Mouse (Mus musculus) spleen, postnatal 36 days (tissue): ENCODE measurements around the gene Tgm2.
A peak's percentile ranks its signal among the peaks of the same experiment; 100 is the strongest.

ENCODE experiments used
- DNase-seq, 2 experiments: peaks; one replicate each; pipeline ENCODE4 v3.0.0; 2022; ENCODE audit warnings: low spot score in 2 of 2, mixed read lengths in 1 of 2

Gene Tgm2

DNA sequence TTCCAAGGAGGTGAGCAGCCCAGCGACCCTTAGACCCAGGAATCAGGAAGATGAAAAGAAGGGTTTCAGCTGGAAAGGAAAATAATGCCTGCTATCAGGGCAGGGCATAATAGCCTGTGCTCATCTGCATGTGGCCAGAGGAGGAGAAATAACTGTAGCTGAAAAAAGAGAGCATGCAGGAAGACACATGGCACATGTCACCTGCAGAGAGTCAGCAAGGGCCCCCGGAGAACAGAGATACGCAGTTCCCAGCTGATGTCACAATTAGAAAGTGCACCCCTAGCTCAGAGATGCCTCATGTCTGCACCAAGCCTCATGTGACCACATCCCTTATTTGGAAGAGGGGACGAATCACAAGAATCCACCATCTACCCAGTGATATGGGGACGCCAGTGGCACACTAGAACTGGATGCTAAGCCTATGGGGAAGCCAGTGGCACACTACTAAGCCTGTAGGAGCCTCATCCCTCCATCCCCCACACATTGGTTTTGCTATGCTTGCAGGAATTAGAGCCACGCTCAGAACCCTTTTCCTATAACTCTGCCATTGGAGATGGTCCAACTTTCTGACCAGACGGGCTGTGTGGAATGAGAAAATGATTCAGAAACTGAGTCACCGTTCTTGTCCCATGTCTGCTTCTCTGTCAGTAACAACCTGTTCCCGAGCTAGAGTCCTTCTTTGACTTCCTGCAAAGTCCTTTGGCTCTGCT lies 21.4 kb upstream of the Tgm2 start:
- DNase-seq = no peak

DNA sequence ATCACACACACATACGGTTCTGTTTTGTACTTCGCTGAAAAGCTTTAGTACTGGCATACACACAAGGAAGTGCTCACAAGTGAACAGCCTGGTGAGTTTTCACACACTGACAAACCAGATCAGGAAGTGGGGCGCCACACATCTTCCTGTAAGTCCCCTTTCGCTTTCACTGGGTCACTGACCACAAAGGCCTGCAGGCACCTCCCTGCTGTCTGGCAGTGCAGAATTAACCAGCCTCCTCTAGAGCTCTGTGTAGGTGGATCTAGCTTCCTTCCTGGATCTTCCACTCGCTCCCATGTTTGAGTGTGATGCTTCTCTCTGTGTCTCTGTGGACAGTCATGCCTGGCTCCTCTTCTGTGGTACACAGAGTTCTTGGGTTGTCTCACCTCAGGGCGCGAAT lies 20.4 kb upstream of the Tgm2 start:
- peak; percentile 92 to 93 for DNase-seq

DNA sequence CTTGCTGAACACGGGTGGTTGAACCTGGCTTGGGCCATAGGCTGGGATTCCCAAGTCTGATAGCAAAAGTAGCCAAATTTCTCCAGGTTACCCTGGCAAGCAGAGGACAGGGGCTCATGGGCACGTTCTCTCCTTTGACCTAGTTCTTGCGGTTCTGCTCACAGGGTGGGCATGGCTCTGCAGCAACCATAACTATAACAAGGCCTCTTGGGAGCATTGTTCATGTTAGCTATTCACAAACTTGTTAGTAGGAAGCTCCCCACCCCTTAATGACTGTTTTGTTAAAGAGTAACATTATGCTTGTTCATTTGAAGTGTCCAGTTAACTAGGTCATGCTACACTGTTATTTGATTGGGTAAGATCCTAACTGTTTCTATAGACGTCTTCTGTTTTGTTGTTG lies 19.5 kb upstream of the Tgm2 start:
- DNase-seq = no peak

DNA sequence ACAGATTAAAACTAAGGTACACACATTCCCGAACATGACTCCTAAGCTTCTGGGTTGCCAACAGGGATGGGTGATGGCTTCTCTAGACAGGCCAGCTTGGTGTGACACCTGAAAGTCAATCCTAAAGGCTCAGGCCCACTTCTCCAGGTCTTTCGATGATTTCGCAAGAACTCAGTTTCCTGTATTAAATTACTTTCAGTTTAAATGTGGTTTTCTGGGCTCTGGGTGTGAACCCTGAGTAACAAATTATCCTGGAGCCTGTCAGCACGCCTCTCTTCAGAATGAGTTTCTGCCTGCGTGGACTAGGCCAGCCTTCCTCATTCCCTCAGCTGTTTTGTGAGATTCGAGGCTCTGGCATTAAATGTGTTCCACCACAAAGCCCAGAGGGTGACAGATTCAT lies 16.8 kb upstream of the Tgm2 start:
- DNase-seq = no peak

DNA sequence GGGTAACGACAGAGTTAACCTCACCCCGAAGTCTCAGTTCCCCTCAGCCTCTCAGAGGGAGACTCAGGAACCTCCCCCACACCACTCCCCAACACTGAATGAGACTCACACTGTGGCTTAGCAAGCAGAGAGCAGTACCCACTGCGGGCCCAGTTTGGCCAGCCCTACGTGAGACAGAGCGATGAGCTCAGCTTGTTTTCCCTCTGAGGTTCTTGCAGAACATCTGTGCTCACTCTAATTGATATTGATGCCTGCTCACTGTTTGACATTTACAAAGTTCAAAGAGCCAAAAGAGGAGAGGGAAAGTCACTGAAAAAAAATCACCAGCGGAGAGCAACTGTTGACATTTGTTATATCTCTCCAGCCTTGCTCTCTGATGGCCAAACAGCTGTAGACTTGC lies 15.5 kb upstream of the Tgm2 start:
- peak; percentile 45 to 54 for DNase-seq

DNA sequence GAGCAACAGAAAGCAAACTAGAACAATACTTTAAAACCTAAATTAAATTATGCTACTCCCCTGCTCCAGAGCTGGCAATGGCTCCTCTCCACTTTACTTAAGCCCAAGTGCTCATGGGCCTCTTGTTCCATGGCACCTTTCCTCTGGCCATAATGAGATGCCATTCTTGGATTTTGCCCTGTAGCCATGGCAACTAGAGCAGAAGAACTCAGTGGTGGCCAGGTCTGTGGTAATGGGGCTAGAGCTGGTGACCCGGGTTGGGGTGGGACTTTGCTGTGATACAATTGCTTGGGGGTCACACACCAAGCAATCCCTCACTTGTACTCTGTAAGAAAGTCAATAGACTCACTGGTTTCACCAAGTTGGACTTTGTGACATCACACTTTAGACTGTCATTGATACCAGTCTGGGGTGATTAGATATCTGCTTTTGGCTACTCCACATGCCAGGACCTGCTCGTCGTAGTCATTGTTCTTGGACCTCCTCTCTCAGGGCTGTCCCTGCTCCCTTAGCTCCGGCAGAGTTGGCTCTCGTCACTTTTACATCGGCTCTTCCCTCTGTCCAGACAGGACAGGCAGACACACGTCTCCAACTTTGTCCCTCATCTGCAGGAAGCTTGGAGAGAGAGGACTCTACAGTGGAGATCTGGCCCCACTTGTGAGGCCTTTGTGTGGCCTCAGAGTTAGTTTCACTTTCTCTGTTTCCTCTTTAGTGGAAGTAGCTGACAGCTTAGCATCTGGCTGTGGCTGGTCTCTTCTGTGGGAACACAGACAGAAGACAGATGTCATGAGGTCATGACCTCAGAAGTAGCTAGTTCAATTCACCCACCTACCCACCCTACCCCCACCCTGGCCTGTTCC lies 13.4 kb upstream of the Tgm2 start:
- peak; percentile 44 to 56 for DNase-seq

DNA sequence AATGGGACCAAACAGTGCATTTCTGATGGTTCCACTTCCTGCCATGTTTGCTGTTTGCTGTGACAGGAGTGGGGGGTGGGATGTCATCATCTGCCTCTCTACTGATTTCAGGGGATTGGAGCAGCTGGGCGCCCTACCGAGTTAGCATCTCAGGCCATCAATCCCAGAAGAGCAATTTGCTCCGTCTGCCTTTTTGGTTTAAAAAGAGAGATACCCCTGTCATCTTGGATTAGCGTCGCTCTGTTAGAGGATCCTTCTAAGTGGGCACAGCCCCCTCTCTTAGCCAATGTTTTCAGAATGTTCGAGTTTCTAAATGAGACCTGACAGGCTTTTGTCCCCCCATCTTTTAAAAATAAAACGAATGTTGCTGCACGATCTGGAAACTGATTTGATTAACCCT lies 11.4 kb upstream of the Tgm2 start:
- DNase-seq = no peak

DNA sequence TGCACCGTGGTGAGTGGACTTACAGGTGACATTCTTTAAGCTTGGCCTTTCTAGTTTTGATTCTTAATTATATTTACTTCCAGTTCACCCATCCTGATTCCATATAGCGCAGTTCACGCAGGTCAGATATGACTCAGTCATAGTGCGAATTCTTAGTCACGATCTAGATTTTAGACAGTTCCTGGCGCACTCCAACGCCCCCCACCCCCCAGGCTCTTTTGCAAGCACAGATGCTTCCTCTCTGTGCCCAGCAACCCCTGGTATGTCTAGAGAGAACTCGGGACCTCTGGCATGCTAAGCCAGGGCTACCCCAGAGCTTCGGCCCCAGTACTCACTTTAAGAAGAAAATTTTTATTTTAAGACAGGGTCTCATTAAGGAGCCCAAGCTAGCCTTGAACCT lies 10.3 kb upstream of the Tgm2 start:
- no peak for DNase-seq

DNA sequence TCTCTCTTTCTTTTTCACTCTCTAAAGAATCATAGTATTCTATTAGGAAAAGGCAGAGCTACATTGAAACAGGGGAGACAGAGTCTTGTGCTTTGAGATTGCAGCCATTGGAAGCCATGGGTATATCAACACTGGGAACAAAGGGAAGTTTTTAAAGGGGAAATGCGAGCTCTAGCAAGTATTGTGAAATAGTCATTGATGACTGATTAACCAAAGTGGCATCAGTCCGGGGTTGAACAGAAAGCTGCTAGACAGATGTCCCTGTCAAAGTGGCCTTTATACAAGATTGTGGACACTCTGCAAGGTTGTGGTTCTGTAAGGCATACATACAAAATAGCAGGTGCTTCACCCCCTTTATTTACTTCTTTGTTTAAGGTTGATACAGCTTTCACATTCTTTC lies 9.4 kb upstream of the Tgm2 start:
- no peak for DNase-seq

DNA sequence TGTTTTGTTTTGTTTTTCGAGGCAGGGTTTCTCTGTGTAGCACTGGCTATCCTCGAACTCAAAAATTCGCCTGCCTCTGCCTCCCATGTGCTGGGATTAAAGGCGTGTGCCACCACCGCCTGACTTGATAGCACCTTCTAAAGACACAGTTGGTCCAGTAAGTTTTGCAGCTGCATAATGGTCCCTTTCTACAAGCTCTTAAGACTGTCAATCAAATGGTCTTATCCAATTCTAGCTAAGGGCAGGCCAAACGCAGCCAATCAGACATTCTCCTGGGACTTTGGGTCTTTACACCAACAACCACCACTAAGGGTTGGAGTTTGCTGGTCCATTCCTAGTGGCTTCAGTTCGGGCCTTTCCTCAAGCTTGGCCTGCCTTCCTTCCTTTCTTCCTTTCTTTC lies 8.9 kb upstream of the Tgm2 start:
- DNase-seq = no peak

DNA sequence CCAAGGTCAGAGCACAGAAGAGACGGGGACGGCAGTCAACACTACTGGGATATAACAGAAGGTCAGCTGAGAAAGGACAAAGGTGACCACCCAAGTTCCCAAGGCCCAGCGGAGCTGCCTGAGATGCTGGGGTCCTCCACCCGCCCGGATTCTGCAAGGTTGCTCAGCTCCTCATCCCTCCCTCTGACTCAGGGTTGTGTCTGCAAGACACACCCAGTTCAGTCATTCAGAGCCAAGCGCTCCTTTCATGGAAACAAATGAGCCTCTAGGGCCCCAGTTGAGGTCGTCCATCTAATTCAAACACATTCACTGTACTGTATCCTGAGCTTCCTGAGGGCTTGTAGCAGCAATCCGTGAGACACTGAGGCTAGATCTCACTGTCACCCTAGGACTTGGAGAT lies 8.4 kb upstream of the Tgm2 start:
- DNase-seq = no peak

DNA sequence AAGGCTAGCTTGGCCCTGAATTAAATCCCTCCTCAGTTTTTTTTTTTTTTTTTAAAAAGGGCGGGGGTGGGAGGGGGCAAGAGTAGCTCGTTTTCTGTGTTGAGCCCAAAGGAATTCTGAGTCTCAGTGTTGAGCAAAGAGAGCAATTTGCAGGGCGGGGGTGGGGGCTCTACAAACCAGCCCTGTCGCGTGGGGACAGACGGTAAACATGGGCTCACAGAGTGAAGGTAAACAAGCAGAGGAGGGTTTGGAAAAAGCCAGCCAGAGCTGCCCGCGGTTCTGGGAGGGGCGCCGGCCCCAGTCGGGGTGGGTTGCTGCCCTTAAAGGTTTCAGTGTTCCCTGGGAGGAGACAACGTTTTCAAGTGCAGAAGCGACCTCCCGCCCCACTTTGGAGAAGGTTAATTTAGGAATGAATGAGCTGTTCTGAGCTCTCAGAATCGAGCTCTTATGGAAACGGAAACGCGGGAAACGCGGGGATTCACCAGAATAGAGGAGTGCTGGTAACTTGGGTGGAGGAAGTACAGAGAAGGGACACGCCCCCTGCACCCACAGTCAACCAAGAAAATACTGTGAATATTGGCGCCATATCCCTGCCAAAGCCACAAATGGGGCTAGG lies 7.6 kb upstream of the Tgm2 start:
- DNase-seq = peak; percentile 41 to 56

DNA sequence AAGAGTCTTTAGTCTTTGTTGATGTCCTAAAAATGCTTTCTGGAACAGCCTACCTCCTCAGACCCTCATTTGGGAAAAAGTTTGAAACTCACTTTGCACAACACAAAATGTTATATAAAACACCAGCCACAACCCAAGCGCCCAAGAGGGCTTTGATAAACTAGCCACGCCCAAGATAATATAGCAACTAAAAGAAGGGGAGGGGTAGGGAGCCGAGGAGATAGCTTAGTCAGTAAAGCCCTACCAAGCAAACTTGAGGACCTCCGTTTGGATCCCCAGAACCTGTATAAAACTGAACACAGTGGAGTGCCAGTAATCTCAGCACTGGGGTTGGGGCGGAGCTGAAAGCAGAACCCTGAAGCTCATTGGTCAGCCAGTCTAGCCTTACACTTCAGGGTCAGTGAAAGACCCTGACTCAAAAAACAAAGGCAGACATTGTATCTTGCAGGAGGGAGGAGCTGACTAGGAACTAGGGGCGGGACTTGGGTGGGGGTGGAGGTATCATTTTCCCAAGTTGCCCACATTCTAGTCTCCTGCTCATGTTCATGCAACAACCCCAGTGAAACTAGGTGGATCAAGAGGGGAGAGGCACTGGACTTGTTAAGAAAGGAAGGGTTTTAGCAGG lies 6.6 kb upstream of the Tgm2 start:
- no peak for DNase-seq

DNA sequence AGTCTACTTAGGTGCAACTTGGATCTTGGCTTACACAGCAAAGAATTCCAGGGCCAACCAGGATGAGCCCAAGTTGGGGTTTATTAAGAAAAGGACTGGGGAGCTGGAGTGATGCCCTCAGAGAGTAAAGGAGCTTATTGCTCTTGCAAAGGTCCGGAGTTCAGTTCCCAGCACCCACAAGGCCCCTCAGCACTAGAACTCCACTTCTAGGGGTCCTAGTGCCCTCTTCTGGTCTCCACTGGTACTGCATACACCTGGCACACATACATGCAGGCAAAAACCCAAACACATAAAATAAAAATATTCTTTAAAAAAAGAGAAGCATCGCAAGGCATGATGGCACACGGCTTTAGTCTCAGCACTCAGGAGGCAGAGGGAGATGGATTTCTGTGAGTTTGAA lies 4.8 kb upstream of the Tgm2 start:
- DNase-seq = no peak

DNA sequence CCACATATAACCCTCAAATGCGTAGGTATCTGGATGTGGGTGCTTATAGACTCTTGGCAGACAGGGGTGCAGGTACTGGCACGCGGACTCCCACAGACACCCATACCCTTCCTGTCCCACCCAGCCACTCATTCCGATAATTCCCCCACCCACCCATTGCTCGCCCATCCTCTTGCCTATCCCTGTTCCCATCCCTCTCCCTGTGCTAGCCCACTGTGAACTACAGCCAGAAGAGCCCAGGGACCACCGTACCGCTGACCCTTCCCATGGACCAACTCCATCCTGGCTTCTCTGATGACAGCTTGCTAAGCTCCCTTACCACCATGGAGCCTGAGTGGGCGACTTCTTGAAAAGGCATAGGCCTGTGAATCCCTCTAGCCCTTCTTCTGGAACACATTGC lies 735 bp upstream of the Tgm2 start:
- DNase-seq = no peak

DNA sequence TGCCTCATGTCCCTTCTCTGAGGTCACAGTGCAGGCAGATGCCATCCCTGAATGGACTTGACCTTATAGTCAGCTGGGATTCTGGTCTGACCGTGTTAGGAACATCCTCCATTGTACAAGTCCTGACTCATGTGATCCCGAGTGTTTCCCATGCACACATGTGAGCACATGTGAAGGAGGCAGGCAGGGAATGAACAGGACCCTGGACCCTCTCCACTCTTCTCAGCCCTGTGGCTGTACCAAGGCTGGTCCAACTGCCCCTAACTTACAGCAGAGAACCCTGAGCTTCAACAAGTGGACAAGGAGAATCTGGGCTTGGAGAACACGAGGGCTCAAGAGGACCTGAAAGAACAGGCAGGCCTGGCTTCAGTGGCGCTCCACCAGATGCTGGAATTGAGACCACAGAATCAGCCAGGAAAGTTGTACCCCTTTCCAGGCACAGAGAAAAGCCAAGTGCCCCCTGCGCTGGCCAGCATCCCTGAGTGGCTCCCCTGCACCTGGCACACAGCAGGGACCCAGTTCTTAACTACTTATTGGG lies 639 bp downstream of the Tgm2 start:
- no peak for DNase-seq

DNA sequence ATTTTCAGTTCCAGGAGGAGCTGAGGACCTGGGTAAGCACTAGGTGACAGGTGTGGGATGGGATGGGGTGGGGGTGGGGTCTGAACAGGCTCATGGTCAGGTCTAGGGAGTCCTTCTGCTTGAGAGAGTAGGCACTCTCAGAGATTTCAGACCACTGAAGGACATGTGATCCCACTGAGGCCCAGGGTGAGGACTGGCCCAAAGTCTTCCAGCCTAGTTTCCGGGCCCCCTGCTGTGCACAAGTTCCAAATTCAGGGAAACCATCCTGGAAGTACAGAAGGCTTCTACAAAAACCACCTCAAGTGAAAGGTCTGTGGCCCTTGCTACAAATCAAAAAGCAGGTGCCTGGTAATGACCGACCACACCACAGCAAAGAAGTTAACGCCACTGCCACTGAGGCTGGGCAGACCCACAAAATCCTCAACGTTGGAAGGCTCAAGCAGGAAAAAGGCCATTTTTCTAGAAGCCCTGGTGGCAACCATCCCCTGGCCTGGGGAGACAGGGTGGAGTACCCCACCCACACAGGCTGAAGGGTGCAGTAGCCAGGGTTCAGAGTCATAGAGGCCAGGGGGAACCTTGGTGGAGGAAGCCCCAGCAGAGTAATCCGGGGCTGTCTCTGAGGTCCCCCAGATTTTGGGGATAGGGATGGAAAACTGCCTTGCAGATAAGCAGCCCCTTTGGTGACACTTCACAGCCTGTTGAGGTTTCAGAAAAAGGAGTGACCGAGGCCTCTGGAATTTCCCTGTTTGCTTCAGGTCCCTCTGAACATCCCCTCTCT lies 1.3 kb downstream of the Tgm2 start:
- no peak for DNase-seq

DNA sequence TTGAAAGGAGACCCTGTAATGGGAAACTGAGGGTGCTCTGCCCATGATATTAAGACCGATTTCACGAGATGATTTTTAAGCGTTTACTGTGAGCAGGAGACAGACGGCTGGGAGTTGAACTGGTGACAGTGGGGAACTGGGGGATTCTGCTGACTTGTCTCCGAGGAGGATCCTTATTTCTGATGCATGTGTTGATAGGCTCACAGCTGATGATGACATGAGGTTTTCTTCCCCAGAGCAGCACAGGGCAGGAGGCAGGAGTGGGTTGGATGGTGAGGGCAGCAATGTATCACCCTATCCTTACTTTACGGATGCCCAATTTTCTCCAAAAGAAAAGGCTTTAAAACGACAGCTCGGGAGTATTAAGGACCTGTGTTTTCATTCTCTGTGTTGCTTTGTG lies 2.0 kb downstream of the Tgm2 start:
- no peak for DNase-seq

DNA sequence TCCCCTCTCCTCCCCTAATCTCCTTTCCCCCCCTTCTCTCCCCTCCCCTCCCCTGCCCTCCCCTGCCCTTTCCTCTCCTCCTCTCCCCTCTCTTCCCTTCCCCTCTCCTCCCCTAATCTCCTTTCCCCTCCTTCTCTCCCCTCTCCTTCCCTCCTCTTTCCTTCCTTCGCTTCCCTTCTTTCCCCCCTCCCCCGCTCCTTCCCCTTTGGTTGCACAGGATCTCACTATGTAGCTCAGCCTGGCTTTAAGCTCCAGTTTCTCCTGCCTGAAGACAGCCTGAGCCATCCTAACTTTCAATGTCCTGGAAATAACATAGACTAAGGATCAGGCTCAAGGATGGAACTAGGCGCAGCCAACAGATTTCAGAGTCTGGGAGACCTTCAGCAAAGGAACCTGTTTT lies 2.4 kb downstream of the Tgm2 start:
- DNase-seq = no peak

DNA sequence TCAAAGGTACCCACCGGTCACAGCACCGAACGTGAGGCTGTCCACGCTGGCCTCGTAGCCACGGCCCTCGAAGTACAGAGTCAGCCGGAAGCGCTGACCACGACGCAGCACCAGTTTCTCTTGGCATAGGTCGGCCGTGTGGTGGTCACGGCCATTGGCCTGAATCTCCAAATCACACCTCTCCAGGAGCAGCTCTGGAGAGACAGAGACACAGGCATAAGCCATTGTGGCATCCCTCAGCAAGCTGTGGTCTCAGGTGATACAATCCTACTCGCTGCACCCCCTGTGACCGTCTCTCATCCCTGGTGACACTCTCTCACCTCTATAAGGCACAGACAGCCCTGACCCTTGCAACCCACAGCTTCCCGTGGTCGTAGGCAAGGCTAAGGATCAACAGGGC lies 3.3 kb downstream of the Tgm2 start:
- no peak for DNase-seq

DNA sequence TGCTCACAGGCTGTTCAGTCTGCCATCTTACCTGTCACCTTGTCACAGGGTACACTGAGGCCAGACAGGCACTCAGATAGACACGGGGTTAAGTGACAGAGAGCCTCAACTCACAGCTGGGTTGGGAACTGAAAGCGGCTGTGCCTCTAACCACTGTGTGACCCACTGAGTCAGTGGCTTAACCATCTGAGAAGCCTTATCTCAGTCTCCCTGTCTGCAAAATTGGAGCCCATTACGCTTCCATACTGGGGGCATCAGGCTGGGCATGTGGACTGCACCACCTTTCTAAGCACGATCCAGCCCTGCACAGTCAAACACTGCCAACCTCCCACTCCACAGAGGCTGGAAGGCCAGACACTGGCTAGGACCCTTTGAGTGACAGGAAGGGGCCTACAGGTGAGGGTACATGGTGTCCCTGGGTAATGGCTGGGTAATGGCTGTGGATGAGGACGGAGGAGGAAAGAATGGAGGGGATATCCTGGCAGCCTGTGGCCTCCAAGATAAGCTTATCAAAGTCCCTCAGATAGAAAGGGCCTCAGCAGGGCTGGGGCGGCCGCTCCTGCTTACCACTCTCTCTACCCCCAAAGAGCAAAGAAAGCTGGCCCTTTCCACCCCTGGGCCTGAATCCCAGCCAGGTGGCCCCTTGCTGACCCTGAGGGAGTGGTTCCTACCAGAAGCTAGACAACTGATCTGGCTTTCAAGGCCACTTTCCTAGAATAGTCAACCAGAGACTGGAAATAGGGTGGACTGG lies 4.4 kb downstream of the Tgm2 start:
- peak; percentile 48 to 67 for DNase-seq
